Mouse (Mus musculus): ENCODE measurements around the gene Spdye4b. TPM values are rescaled to one million over a fixed set of nuclear protein-coding genes. Genes with fewer than 3 reads are reported as not detected.

Spdye4b gene
- polyA plus RNA-seq, 1 experiment from 2014 or later, result not detected

DNA sequence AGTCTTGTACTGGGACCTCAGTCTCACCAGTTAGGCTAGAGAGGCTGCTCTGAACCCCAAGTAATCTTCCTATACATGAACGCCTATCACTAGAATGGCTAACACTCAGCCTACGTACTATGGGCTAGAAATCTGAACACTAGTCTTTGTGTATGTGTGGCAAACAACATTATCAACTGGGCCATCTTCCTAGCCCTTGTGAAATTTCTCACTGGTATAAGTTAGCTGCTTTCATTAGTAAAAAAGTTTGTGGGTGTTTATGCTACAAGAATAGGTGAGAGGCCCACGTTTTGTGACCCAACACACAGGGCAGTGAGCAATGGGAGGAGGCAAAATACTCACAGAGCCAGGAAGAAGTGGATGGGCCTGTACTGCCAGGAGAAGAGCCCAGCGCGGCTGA, 40.2 kb downstream of the Spdye4b start:
- no peaks in the 10 kb centered on the region for H3K27me3 ChIP-seq (ENCODE audit: control insufficient read depth, insufficient read depth, low read length)
- no peaks in the 10 kb centered on the region for H3K4me1 ChIP-seq (ENCODE audit: control insufficient read depth in 2 of 2, insufficient read depth in 2 of 2, low read length in 2 of 2)
- no peaks in the 10 kb centered on the region for H3K9me3 ChIP-seq (ENCODE audit: control insufficient read depth, low read length)
- 59% methylated on average over 4 of the region's 5 CpGs for WGBS
- H3K36me3 ChIP-seq (ENCODE audit: control insufficient read depth, insufficient read depth, low read length), result no peaks in the 10 kb centered on the region
- ATAC-seq (ENCODE audit: insufficient number of reproducible peaks, insufficient read depth, low FRiP score, low read depth), result no peak
- no peak overlapping the region for H3K4me2 ChIP-seq (ENCODE audit: low read length)
- no peak overlapping the region for H3K9ac ChIP-seq (ENCODE audit: low read length)
- no peak overlapping the region for H3K4me3 ChIP-seq (ENCODE audit: control insufficient read depth in 1 of 2, insufficient read depth in 1 of 2, low read depth in 1 of 2, low read length in 2 of 2)
- H3K27ac ChIP-seq (replicated peaks in 1 of 2; ENCODE audit: control insufficient read depth in 1 of 2, insufficient read depth in 1 of 2, low read depth in 2 of 2, low read length in 2 of 2), result no peak overlapping the region

DNA sequence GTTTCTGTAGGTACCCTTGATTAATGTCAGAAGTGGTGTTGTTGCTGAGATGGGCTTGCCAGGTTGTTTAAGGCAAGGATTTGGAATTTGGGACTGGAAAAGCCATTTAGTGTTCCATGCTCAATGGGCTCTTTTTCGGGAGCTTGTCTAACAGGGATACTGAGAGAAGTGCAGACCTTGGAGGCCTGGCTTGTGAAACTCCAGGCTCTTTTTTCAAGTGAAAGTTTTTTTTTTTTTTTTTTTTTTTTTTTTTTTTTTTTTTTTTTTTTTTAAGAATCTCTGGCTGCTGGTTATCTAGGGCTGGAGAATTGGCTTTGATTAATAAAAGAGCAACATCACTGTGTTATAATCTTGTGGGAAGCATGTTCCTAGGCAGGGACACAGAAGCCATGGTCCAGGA, 41.5 kb downstream of the Spdye4b start:
- Histone ChIP-seq H3K36me3 (ENCODE audit: control insufficient read depth, insufficient read depth, low read length) (no peaks in the 10 kb centered on the region), H3K4me3 (ENCODE audit: control insufficient read depth in 1 of 2, insufficient read depth in 1 of 2, low read depth in 1 of 2, low read length in 2 of 2) (no peak overlapping the region)

DNA sequence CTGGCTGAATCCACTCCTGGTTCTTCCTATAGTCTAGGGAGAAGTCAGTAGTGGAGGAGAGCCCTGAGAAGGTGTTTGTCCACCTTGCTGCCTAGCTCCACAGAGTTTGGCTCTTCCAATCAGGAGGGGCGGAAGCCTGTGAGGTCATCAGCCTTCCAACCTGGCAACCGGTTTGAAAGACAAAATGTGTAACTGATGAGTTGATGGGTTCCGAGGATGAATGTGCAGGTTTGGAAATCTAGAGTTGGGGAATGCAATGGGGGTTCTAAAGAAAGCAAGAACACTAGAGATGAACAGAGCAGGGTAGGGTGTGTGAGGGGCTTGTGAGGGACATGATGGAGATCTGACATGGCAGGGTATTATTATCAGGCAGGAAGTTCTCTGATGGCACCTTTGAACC, 46.0 kb downstream of the Spdye4b start, which contains the start of gene Spdye4a:
Gene Spdye4a (minus strand): TSS at position 101 of the 400 bp plus-strand sequence.
- H3K4me1 ChIP-seq (ENCODE audit: control insufficient read depth in 2 of 2, insufficient read depth in 2 of 2, low read length in 2 of 2), result no peaks in the 10 kb centered on the region
- no peaks in the 10 kb centered on the region for H3K27me3 ChIP-seq (ENCODE audit: control insufficient read depth, insufficient read depth, low read length)
- no peaks in the 10 kb centered on the region; the same call in 1 of the 2 replicates for H3K9me3 ChIP-seq (ENCODE audit: control insufficient read depth, low read length)
- no peak within 1 kb of the TSS for H3K27ac ChIP-seq (replicated peaks in 1 of 2; ENCODE audit: control insufficient read depth in 1 of 2, insufficient read depth in 1 of 2, low read depth in 2 of 2, low read length in 2 of 2)
- H3K4me3 ChIP-seq (ENCODE audit: control insufficient read depth in 1 of 2, insufficient read depth in 1 of 2, low read depth in 1 of 2, low read length in 2 of 2), result no peak within 1 kb of the TSS
- no peaks in the 10 kb centered on the region for H3K36me3 ChIP-seq (ENCODE audit: control insufficient read depth, insufficient read depth, low read length)
- no peak within 1 kb of the TSS for H3K9ac ChIP-seq (ENCODE audit: low read length)
- ATAC-seq (ENCODE audit: insufficient number of reproducible peaks, insufficient read depth, low FRiP score, low read depth), result no peak
- WGBS, result 75% methylated on average over 3 of the region's 3 CpGs
- no peak within 1 kb of the TSS for H3K4me2 ChIP-seq (ENCODE audit: low read length)

More for the DNA sequence above, 41.5 kb downstream of the Spdye4b start:
- 60% methylated on average over 1 of the region's 1 CpGs for WGBS
- H3K4me1 ChIP-seq (ENCODE audit: control insufficient read depth in 2 of 2, insufficient read depth in 2 of 2, low read length in 2 of 2), result no peaks in the 10 kb centered on the region
- H3K27ac ChIP-seq (replicated peaks in 1 of 2; ENCODE audit: control insufficient read depth in 1 of 2, insufficient read depth in 1 of 2, low read depth in 2 of 2, low read length in 2 of 2), result no peak overlapping the region
- no peaks in the 10 kb centered on the region for H3K27me3 ChIP-seq (ENCODE audit: control insufficient read depth, insufficient read depth, low read length)
- no peaks in the 10 kb centered on the region for H3K9me3 ChIP-seq (ENCODE audit: control insufficient read depth, low read length)
- no peak for ATAC-seq (ENCODE audit: insufficient number of reproducible peaks, insufficient read depth, low FRiP score, low read depth)
- no peak overlapping the region for H3K4me2 ChIP-seq (ENCODE audit: low read length)
- no peak overlapping the region for H3K9ac ChIP-seq (ENCODE audit: low read length)

DNA sequence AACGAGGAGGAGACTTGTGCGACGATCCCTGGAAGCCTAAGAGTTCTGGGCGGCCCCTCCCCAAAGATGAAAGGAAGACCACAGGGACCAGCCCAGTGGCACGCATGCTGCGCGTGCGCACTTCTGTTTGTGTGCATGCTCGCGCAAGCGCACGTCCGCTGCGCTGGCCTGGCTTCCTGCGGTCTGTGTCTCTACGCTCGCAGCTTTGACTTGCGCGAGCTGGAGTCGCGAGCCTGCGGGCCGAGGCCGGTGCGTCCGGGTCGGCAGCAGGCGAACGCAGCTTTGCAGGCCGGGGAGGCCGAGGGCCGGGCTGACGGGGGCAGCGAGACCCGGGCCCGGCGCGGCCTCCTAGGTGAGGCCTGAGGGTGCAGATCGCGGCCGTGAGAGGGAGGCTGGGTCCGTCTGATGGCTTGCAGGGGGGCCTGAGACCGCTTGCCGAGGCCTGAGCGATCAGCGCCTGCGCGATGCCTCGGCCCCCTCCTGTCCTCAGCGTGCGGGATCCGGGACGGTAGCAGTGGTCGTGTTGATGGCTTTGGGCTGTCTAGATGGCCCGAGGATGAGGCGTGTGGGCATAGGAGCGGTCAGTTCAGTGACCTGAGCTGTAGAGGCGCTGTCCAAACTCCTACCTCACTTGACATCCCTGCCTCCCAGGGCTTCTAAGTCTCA, 54.3 kb downstream of the Spdye4b start, which contains the start of gene Zfp12:
Gene Zfp12 (plus strand): TSS at position 136 of the 666 bp plus-strand sequence.
- H3K9ac ChIP-seq (ENCODE audit: low read length), result peak within 1 kb of the TSS; percentile 93
- peak within 1 kb of the TSS; percentile 92 for H3K4me2 ChIP-seq (ENCODE audit: low read length)
- peak within 1 kb of the TSS; percentile 91 to 95 for H3K27ac ChIP-seq (replicated peaks in 1 of 2; ENCODE audit: control insufficient read depth in 1 of 2, insufficient read depth in 1 of 2, low read depth in 2 of 2, low read length in 2 of 2)
- peak within 1 kb of the TSS; percentile 85 to 87 for H3K4me3 ChIP-seq (ENCODE audit: control insufficient read depth in 1 of 2, insufficient read depth in 1 of 2, low read depth in 1 of 2, low read length in 2 of 2)
- peaks cover 7 to 9% of the 10 kb centered on the region in 2 experiments for H3K4me1 ChIP-seq (ENCODE audit: control insufficient read depth in 2 of 2, insufficient read depth in 2 of 2, low read length in 2 of 2)
- WGBS, result under 1% methylated on average over 58 of the region's 58 CpGs
- ATAC-seq (ENCODE audit: insufficient number of reproducible peaks, insufficient read depth, low FRiP score, low read depth), result peak; percentile 95
- peaks cover 35% of the 10 kb centered on the region for H3K36me3 ChIP-seq (ENCODE audit: control insufficient read depth, insufficient read depth, low read length)
- no peaks in the 10 kb centered on the region for H3K9me3 ChIP-seq (ENCODE audit: control insufficient read depth, low read length)
- no peaks in the 10 kb centered on the region for H3K27me3 ChIP-seq (ENCODE audit: control insufficient read depth, insufficient read depth, low read length)

DNA sequence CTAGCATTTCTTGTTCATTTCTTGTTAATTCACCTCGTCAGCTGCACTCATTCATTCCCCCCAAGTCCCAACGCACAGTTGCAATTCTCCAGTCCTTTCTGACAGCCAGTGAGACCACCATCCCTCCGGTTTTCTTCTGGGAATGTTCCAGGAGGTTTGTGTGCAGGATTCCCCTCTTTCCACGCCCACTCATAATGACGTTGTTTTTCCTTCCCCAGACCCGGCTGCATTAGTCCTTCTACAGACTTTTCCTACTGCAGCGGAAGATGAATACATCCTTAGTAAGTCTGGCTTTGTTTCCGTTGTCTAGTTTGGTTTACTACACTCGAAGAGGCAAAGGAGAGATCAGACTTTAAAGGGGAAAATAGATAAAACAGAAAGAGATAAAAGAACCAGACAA, 55.2 kb downstream of the Spdye4b start:
- WGBS, result 36% methylated on average over 9 of the region's 9 CpGs
- Histone ChIP-seq H3K27ac (replicated peaks in 1 of 2; ENCODE audit: control insufficient read depth in 1 of 2, insufficient read depth in 1 of 2, low read depth in 2 of 2, low read length in 2 of 2) (no peak overlapping the region), H3K36me3 (ENCODE audit: control insufficient read depth, insufficient read depth, low read length) (peaks cover 44% of the 10 kb centered on the region), H3K9me3 (ENCODE audit: control insufficient read depth, low read length) (no peaks in the 10 kb centered on the region), H3K9ac (ENCODE audit: low read length) (peak overlapping the region; percentile 93), H3K4me2 (ENCODE audit: low read length) (peak overlapping the region; percentile 92), H3K4me3 (ENCODE audit: control insufficient read depth in 1 of 2, insufficient read depth in 1 of 2, low read depth in 1 of 2, low read length in 2 of 2) (peak overlapping the region; percentile 85 to 87; a peak in 3 of 4 replicates), H3K4me1 (ENCODE audit: control insufficient read depth in 2 of 2, insufficient read depth in 2 of 2, low read length in 2 of 2) (peaks cover 7 to 9% of the 10 kb centered on the region in 2 experiments), H3K27me3 (ENCODE audit: control insufficient read depth, insufficient read depth, low read length) (no peaks in the 10 kb centered on the region)
- no peak for ATAC-seq (ENCODE audit: insufficient number of reproducible peaks, insufficient read depth, low FRiP score, low read depth)

DNA sequence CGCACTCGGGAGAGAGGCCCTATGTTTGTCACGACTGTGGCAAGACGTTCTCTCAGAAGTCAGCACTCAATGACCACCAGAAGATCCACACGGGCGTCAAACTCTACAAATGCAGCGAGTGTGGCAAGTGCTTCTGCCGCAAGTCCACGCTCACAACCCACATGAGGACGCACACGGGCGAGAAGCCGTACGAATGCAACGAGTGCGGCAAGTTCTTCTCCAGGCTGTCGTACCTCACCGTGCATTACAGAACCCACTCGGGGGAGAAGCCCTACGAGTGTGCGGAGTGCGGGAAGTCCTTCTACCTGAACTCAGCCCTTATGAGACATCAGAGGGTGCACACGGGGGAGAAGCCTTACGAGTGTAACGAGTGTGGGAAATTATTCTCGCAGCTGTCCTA, 64.1 kb downstream of the Spdye4b start:
- no peak overlapping the region for H3K4me3 ChIP-seq (ENCODE audit: control insufficient read depth in 1 of 2, insufficient read depth in 1 of 2, low read depth in 1 of 2, low read length in 2 of 2)
- H3K27ac ChIP-seq (replicated peaks in 1 of 2; ENCODE audit: control insufficient read depth in 1 of 2, insufficient read depth in 1 of 2, low read depth in 2 of 2, low read length in 2 of 2), result no peak overlapping the region
- H3K4me1 ChIP-seq (ENCODE audit: control insufficient read depth in 2 of 2, insufficient read depth in 2 of 2, low read length in 2 of 2), result no peaks in the 10 kb centered on the region
- WGBS, result 95% methylated on average over 26 of the region's 26 CpGs
- H3K4me2 ChIP-seq (ENCODE audit: low read length), result no peak overlapping the region
- no peak for ATAC-seq (ENCODE audit: insufficient number of reproducible peaks, insufficient read depth, low FRiP score, low read depth)
- no peaks in the 10 kb centered on the region for H3K27me3 ChIP-seq (ENCODE audit: control insufficient read depth, insufficient read depth, low read length)
- no peak overlapping the region for H3K9ac ChIP-seq (ENCODE audit: low read length)
- 0 out of 2 replicates have a peak, but pooled peaks cover 2% of the 10 kb centered on the region for H3K9me3 ChIP-seq (ENCODE audit: control insufficient read depth, low read length)
- H3K36me3 ChIP-seq (ENCODE audit: control insufficient read depth, insufficient read depth, low read length), result peaks cover 89% of the 10 kb centered on the region

DNA sequence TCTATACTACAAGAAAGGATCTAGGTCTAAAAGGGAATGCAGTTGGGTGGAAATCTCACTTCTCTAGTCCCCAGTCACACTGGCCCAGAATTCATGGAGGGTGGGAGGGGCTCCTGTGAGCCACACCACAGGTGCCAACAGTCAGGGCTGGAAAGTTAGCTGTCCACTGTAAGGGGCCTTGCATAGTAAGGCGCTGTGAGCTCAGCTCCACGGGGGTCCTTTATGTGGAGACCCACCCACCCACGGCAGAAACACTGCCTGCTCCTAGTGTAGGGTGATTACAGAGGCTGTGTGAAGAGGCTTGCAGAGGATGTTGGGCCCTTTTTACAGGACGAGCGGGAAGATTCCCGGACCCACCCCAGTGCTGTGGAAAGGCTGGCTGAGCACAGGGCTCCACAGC, 71.2 kb downstream of the Spdye4b start:
- Histone ChIP-seq H3K4me2 (ENCODE audit: low read length) (no peak overlapping the region), H3K27ac (replicated peaks in 1 of 2; ENCODE audit: control insufficient read depth in 1 of 2, insufficient read depth in 1 of 2, low read depth in 2 of 2, low read length in 2 of 2) (no peak overlapping the region), H3K36me3 (ENCODE audit: control insufficient read depth, insufficient read depth, low read length) (peaks cover 34% of the 10 kb centered on the region), H3K27me3 (ENCODE audit: control insufficient read depth, insufficient read depth, low read length) (peaks cover 64% of the 10 kb centered on the region), H3K4me1 (ENCODE audit: control insufficient read depth in 2 of 2, insufficient read depth in 2 of 2, low read length in 2 of 2) (peaks cover 2 to 21% of the 10 kb centered on the region in 2 experiments; a peak in 3 of 4 replicates), H3K9me3 (ENCODE audit: control insufficient read depth, low read length) (no peaks in the 10 kb centered on the region), H3K9ac (ENCODE audit: low read length) (no peak overlapping the region), H3K4me3 (ENCODE audit: control insufficient read depth in 1 of 2, insufficient read depth in 1 of 2, low read depth in 1 of 2, low read length in 2 of 2) (no peak overlapping the region)
- no peak for ATAC-seq (ENCODE audit: insufficient number of reproducible peaks, insufficient read depth, low FRiP score, low read depth)
- WGBS, result 60% methylated on average over 6 of the region's 6 CpGs

Measured in heart, embryonic 14.5 days (tissue).